Mouse (Mus musculus): ENCODE measurements at regions not wholly inside any gene's neighbourhood (a gene's known extent, or its start where the extent isn't known, plus 50 kb on each side); places are given as distances from the start of the nearest gene placed in this dataset.

DNA sequence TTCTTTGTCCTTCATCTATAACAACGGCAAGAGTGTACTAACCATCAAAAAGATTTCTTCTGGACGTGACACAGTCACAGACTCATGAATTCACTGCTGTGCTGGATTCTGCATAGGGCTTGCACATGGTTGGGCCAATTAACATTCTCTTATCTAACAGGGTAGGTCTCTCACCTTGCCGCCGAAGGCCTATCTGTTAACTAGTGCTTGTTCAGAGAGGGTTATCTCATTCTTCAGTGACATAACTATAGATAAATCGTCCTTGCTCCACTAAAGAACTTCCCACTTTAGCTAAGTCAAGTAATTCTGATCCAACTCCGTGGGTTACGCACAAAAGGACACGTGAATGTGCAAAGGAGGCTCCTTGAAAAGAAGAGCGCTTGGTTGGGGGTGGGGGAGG is 899.6 kb downstream of the Basp1 start:
- 85% methylated on average over 9 of the region's 9 CpGs for WGBS

DNA sequence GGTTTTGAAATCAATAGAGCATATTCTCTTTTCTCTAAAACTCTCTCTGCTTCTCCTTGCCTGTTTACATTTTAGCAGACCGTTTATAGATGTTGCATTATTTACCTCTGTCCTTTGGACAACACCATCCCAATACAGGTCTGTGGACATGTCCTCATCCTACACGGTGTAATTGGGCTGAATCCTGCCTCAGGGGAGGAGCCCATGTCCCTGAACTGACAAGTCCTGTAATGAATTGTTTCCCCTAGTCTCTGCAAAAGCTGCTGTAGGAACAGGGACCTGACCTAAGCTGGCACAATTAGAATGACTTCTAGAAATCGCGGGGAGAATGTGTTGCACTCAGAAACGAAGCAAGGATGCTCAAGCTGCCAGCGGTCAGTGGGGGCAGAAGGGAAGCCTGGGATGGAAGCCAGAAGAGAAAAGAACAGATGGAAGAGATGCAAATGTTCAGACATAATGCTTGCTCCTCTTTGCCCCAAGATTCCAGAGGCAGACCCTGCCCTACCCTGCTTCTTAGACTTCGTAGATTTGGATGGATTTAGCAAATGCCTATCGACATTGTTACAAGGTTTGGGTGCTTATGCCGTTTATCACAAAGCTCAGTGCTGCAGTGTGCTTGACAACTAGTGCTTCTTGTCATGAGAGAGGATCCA is 911.5 kb downstream of the Basp1 start:
- H3K9me3 ChIP-seq (ENCODE audit: control insufficient read depth, low read length) = no peaks in the 10 kb centered on the region
- no peak overlapping the region for H3K4me2 ChIP-seq (replicated peaks; ENCODE audit: low read depth, low read length, severe bottlenecking)
- no peaks in the 10 kb centered on the region for H3K4me1 ChIP-seq (ENCODE audit: control insufficient read depth, insufficient read depth, low read length)
- H3K36me3 ChIP-seq (ENCODE audit: control insufficient read depth, insufficient read depth, low read length) = no peaks in the 10 kb centered on the region
- ATAC-seq (ENCODE audit: low FRiP score, low read depth) (no peak), DNase-seq (ENCODE audit: low spot score) (no peak)
- H3K27ac ChIP-seq (replicated peaks; ENCODE audit: low read depth, low read length) = no peak overlapping the region
- no peak for TF ChIP-seq POLR2A (IDR thresholded peaks at IDR 0.05; ENCODE audit: borderline replicate concordance, extremely low read depth, insufficient read depth, insufficient read length)
- H3K27me3 ChIP-seq (ENCODE audit: control insufficient read depth, insufficient read depth, low read length) = no peaks in the 10 kb centered on the region
- H3K9ac ChIP-seq (ENCODE audit: low read depth, low read length, severe bottlenecking) = no peak overlapping the region
- 72% methylated on average over 9 of the region's 9 CpGs for WGBS
- no peak overlapping the region for H3K4me3 ChIP-seq (replicated peaks; ENCODE audit: low read length)

More for the DNA sequence above, 899.6 kb downstream of the Basp1 start:
- Histone ChIP-seq H3K9ac (ENCODE audit: low read depth, low read length, severe bottlenecking) (no peak overlapping the region), H3K27me3 (ENCODE audit: control insufficient read depth, insufficient read depth, low read length) (no peaks in the 10 kb centered on the region), H3K27ac (replicated peaks; ENCODE audit: low read depth, low read length) (no peak overlapping the region), H3K36me3 (ENCODE audit: control insufficient read depth, insufficient read depth, low read length) (no peaks in the 10 kb centered on the region), H3K9me3 (ENCODE audit: control insufficient read depth, low read length) (no peaks in the 10 kb centered on the region), H3K4me2 (replicated peaks; ENCODE audit: low read depth, low read length, severe bottlenecking) (no peak overlapping the region), H3K4me3 (replicated peaks; ENCODE audit: low read length) (no peak overlapping the region), H3K4me1 (ENCODE audit: control insufficient read depth, insufficient read depth, low read length) (no peaks in the 10 kb centered on the region)
- ATAC-seq (ENCODE audit: low FRiP score, low read depth) (no peak), DNase-seq (ENCODE audit: low spot score) (no peak)
- no peak for TF ChIP-seq POLR2A (IDR thresholded peaks at IDR 0.05; ENCODE audit: borderline replicate concordance, extremely low read depth, insufficient read depth, insufficient read length)

DNA sequence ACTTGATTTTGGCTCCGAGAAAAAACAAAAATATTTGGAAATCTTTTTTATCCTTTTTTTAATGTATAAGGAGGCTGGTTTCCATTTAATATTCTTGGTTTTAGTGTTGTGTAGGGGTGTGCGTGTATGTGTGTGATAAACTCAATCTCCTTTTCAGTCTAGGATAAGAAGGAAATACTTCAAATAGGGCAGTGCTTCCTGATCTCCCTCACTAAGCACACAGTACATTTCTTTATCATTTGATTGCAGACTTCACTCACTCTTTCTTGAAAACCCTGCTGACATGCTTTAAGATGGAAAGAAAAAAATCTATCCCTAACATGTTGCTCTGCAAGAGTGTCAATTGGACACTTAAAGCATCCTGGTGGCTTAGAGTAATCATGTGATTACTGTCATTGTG is 927.3 kb downstream of the Basp1 start:
- Histone ChIP-seq H3K9ac (ENCODE audit: low read depth, low read length, severe bottlenecking) (no peak overlapping the region), H3K4me3 (replicated peaks; ENCODE audit: low read length) (no peak overlapping the region), H3K27ac (replicated peaks; ENCODE audit: low read depth, low read length) (no peak overlapping the region), H3K4me2 (replicated peaks; ENCODE audit: low read depth, low read length, severe bottlenecking) (no peak overlapping the region), H3K4me1 (ENCODE audit: control insufficient read depth, insufficient read depth, low read length) (no peaks in the 10 kb centered on the region), H3K27me3 (ENCODE audit: control insufficient read depth, insufficient read depth, low read length) (no peaks in the 10 kb centered on the region), H3K9me3 (ENCODE audit: control insufficient read depth, low read length) (no peaks in the 10 kb centered on the region), H3K36me3 (ENCODE audit: control insufficient read depth, insufficient read depth, low read length) (no peaks in the 10 kb centered on the region)
- DNase-seq (ENCODE audit: low spot score) (no peak), ATAC-seq (ENCODE audit: low FRiP score, low read depth) (no peak)
- 85% methylated on average over 2 of the region's 2 CpGs for WGBS
- no peak for TF ChIP-seq POLR2A (IDR thresholded peaks at IDR 0.05; ENCODE audit: borderline replicate concordance, extremely low read depth, insufficient read depth, insufficient read length)

DNA sequence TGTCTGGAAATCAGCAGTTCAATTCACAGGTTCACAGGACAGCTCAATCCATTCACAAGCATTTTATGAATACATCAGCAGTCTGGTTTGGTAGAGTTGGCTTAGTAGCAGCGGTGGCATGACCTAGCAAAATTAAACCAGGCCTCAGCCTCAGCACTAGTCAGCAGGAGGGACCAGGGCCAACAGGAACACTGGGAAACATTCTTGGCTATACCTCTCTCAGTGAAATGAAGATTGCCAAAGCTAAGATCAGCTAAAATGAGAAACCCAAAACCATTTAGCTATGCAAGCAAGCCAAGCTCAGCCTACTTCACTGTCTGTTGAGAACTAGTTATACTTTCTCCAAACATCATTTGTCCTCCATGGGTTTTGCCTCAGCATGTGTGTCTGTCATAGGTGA is 945.3 kb downstream of the Basp1 start:
- no peak for DNase-seq (ENCODE audit: low spot score)
- Histone ChIP-seq H3K27me3 (ENCODE audit: control insufficient read depth, insufficient read depth, low read length) (no peaks in the 10 kb centered on the region), H3K9ac (ENCODE audit: low read depth, low read length, severe bottlenecking) (no peak overlapping the region), H3K36me3 (ENCODE audit: control insufficient read depth, insufficient read depth, low read length) (no peaks in the 10 kb centered on the region), H3K9me3 (ENCODE audit: control insufficient read depth, low read length) (no peaks in the 10 kb centered on the region), H3K27ac (replicated peaks; ENCODE audit: low read depth, low read length) (no peak overlapping the region), H3K4me2 (replicated peaks; ENCODE audit: low read depth, low read length, severe bottlenecking) (no peak overlapping the region), H3K4me1 (ENCODE audit: control insufficient read depth, insufficient read depth, low read length) (no peaks in the 10 kb centered on the region), H3K4me3 (replicated peaks; ENCODE audit: low read length) (no peak overlapping the region)
- no peak for ATAC-seq (ENCODE audit: low FRiP score, low read depth)
- 63% methylated on average over 1 of the region's 1 CpGs for WGBS
- no peak for TF ChIP-seq POLR2A (IDR thresholded peaks at IDR 0.05; ENCODE audit: borderline replicate concordance, extremely low read depth, insufficient read depth, insufficient read length)

DNA sequence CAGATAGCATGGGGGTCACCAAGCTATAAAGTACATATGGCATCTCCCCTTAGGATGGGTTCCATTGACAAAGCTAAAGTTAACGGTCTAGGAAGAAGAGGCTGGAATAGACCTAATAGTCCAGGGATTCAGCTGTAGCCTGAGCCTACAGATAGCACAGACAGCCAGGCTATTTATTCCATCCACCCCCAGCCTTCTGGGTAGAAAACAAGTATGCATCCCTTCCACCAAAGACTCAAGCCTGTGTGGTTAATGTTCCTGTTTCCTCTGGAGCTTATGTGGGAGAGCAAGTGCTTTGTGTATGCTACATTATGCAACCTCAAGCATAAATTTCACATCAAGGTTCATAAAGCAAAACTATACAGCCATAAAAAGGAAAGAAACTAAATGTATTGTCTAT is 955.8 kb downstream of the Basp1 start:
- ATAC-seq (ENCODE audit: low FRiP score, low read depth) = no peak
- 88% methylated on average over 1 of the region's 1 CpGs for WGBS

More for the DNA sequence above, 955.8 kb downstream of the Basp1 start:
- no peak overlapping the region for H3K9ac ChIP-seq (ENCODE audit: low read depth, low read length, severe bottlenecking)
- no peak for TF ChIP-seq POLR2A (IDR thresholded peaks at IDR 0.05; ENCODE audit: borderline replicate concordance, extremely low read depth, insufficient read depth, insufficient read length)
- H3K4me2 ChIP-seq (replicated peaks; ENCODE audit: low read depth, low read length, severe bottlenecking) = no peak overlapping the region
- no peak for DNase-seq (ENCODE audit: low spot score)
- H3K27me3 ChIP-seq (ENCODE audit: control insufficient read depth, insufficient read depth, low read length) = no peaks in the 10 kb centered on the region
- H3K36me3 ChIP-seq (ENCODE audit: control insufficient read depth, insufficient read depth, low read length) = no peaks in the 10 kb centered on the region
- H3K9me3 ChIP-seq (ENCODE audit: control insufficient read depth, low read length) = no peaks in the 10 kb centered on the region
- no peaks in the 10 kb centered on the region for H3K4me1 ChIP-seq (ENCODE audit: control insufficient read depth, insufficient read depth, low read length)
- no peak overlapping the region for H3K4me3 ChIP-seq (replicated peaks; ENCODE audit: low read length)
- H3K27ac ChIP-seq (replicated peaks; ENCODE audit: low read depth, low read length) = no peak overlapping the region
